Mouse (Mus musculus): ENCODE measurements around the gene Aoc3.
"Not testable (repeated sequence)": the region's sequence is repeated elsewhere in the genome, so short reads cannot be mapped to it uniquely, and the experiment has no call there.

The Aoc3 gene

DNA sequence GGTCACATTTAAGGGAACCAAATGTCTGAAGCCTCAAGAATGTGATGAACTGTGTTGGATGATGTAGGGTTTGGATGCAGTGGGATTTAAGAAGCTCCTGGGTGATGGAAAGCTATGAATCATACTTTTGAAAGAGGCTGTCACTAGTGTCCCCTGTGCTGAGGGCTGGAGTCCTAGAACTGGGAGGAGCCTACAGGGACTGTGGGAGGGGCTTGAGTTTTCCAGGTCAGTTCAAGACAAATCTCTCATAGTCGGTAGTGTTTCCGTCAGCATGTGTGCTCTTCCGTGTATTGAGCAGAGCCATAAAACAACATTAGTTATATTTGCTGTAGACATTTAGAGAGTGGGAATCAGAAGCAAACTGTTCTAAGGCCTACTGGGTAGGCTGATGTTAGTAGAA lies 3.1 kb upstream of the Aoc3 start:
- no peak for DNase-seq (ENCODE audit: low read depth, low spot score)

DNA sequence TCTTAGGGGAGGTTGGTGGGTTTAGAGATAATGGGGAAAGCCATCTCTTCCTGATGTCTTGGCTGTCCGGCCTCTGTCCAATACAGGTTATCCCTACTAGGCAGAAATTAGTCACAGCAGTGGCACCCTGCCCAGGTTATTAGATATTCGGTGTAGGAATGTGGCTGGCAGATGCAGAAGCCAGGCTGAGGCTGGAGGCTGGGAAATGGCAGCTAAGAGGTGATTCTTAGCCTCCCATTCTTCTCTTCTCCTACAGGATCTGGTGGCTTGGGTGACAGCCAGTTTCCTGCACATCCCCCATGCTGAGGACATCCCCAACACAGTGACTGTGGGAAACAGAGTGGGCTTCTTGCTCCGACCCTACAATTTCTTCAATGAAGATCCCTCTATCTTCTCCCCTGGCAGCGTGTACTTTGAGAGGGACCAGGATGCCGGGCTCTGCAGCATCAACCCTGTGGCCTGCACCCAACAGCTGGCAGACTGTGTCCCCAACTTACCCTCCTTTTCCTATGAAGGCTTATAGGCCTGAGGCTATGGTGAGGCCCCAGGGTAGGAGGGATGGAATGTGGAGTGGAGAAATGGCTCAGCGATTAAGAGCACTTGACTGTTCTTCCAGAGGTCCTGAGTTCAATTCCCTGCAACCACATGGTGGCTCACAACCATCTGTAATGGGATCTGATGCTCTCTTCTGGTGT lies 1.3 kb upstream of the Aoc3 start:
- DNase-seq (ENCODE audit: low read depth, low spot score): no peak

DNA sequence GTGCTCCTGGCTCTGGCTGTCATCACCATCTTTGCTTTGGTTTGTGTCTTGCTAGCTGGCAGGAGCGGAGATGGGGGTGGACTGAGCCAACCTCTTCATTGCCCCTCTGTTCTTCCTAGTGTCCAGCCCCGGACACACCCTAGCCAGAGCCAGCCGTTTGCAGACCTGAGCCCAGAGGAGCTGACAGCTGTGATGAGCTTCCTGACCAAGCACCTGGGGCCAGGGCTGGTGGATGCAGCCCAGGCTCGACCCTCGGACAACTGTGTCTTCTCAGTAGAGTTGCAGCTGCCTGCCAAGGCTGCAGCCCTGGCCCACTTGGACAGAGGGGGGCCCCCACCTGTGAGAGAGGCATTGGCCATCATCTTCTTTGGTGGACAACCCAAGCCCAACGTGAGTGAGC lies 556 bp downstream of the Aoc3 start:
- DNase-seq (ENCODE audit: low read depth, low spot score): not testable (repeated sequence)

DNA sequence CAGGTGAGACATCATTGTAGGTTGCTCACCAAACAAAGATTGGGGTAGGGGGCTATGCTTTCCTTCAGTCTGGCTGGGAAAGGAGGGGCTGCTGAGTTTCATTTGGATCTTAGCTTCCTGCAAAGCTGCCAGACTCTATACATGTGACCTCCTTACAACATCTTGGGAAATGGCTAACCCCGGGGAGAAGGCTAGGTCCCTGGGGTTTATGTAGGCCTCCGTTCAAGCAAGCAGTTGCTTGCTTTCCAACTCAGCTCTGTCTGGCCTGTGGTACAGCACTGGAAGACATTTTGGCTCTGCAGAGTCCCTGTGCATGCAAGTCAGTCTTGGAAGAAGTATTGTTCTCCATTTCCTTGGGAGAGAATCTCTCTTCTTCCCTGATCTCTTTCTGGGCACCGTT lies 2.1 kb downstream of the Aoc3 start:
- no peak for DNase-seq (ENCODE audit: low read depth, low spot score)

DNA sequence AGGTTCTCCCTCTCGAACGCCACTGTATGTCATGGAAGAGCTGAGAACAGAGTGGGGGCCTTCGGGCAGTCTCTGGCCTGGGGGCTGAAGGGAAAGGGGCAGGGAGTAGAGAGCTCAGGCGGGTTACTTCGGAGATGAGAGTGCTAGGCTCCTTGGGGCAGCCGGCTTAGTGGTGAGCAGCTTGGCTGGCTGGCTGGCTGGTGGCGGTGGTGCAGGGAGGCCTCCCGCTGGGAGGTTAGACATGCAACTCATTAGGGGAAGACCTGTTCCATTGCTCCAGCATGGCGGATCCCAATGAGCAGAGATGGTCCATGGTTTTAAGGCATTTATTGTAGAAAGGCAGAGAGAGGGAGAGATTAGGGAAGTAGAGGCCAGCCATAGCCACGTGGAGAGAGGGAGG lies 3.6 kb downstream of the Aoc3 start:
- DNase-seq (ENCODE audit: low read depth, low spot score): no peak

DNA sequence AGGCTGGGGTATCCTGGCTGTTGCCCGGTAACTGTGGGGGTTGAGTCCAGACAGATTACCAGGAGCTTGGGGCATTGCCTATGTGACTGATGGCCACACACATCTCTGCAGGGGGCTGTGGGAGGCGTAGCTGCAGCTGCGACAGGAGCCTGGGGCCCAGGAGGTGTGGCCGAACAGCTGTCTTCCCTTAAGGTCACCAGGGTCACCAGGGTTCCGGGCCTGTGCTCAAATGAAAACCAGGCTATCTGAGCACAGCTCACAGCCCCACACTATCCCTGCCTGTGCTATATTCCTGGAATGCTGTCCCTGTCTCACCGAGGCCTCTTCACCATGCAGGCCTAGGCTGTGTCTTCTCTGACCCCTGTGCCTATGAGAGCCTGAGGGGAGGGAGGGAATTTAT lies 4.1 kb downstream of the Aoc3 start:
- DNase-seq (ENCODE audit: low read depth, low spot score): no peak

DNA sequence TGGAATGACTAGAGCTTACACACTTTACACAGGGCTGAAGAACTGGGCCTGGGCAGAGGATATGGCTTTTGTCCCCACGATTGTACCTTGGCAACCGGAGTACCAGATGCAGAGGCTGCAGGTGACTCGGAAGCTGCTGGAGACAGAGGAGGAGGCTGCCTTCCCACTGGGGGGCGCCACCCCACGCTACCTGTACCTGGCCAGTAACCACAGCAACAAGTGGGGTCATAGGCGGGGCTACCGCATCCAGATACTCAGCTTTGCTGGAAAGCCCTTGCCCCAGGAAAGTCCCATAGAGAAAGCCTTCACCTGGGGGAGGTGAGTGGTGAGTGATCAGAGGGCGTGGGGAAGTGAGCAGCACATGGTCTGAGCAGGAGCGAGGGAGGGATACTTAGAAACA lies 5.3 kb downstream of the Aoc3 start:
- no peak for DNase-seq (ENCODE audit: low read depth, low spot score)

DNA sequence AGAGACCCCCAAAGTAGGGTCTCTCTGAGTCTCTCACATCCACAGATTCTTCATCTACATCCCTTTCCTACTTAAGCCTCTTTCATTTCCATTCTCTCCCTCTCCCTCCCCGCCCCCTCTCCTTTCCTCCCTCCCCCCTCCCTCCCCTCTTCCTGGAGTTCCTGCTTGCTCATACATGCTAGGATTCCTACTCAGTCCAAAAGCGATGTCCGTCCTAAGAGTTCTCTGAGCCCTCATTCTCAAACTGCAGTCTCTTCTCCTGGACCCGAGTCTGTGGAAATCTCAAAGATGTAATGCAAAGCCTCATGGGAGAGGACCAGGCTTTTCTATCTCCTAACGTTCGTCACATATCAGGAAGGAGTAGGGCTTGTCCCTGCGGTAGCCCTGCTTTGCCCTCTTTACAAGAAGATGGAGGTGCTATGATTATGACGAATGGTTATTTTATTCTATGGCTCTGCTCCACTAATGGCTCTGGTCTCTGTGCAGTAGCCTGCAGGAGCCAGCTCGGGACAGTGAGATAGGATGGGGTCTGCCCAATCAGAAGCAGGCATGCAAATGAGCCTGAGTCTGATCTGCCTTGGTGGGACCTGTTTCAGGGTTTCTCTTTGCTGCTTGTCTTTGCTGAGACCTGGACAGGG lies 7.8 kb downstream of the Aoc3 start:
- DNase-seq (ENCODE audit: low read depth, low spot score): peak; percentile 8

DNA sequence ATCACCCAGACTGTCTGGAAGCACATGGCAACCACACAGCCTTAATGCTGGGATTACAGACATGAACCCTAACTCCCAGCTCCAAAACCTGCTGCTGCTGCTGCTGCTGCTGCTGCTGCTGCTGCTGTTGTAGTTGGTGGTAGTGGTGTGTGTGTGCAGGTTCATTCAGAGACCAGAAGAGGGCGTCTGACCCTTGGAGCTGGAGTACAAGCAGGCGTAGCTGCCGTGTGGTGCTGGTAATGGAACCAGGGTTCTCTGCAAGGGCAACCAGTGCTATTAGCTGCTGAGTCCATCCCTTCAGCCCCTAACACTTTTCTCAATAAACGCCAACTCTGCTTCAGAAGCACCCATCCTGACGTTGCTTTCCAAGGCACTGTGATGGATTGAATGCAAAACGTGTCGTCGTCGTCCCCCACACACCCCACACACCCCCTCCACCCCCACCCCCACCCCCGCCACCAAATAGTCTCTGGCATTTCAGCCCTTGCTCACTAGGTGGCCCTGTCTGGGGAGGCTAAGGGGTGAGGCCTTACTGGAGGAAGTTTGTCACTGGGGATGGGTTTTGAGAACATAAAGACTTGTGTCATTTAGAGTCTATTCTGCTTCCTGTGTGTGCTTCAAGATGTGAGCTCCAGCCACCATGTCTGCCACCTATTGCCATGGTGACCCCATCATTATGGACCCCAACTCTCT lies 16.8 kb downstream of the Aoc3 start:
- DNase-seq (ENCODE audit: low read depth, low spot score): no peak

DNA sequence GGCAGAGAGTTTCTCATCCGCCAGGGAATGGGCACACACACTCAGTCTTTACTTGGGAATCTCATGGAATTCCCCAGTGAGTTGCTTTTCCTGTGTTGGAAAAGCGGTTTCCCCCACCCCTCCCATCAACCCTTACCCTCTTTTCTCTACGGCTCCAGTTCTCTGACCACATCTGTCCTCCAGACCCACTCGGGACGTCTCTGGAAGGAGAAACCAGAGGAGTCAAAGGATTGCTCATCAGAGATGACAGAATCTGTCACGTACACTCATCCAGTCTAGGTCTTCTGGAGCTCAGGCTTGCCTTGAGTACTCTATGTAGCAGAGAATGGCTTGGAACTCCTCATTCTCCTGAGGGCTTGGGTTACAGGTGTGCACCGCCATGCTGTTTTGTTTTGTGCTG lies 18.4 kb downstream of the Aoc3 start:
- no peak for DNase-seq (ENCODE audit: low read depth, low spot score)

DNA sequence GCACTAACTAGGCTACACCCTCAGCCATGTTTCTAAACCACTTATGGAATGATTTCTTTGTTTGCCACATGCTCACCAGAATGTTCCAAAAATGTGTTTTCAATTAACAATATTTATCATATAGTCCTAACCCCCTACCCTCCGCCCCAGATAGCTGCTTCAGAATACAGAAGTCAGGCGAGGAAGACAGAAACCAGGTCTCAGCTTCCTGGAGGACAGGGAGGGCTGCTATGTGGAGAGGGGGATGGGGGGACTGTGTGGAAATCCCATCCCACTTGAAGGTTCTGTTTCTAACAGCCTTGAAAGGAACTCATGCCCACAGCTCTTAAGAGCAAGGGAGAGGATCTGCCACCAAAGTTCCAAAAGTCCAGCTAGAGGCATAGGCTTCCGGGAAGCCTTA lies 18.8 kb downstream of the Aoc3 start:
- DNase-seq (ENCODE audit: low read depth, low spot score): no peak

DNA sequence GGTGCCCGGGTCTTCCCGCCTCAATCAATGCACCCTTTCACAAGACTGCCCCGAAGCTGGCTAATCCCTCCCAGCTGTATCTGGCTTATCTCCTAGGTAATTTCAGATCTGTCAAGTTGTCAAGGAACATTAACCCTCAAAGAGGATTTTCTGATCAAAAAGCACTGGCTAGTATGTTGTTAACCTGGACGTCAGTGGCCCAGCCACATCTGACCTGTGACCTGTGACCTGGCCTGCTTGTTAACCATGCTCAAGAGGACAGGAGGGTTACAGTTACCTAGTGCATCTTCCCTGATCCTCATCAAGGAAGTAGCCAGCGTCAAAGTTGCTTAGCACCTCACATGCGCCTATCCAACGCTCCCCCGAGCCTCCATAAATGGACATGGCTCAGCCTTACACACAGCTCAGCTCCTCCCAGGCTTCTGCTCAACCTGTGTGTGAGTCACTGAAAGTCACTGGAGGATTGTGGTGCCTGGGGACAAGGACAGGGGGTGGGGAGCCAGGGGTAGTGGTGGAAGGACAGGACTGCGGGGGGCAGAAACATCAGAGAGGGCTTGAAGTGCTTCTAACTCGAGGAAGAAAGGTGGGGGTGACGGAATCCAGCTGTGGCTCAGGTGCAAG lies 20.8 kb downstream of the Aoc3 start:
- DNase-seq (ENCODE audit: low read depth, low spot score): no peak

DNA sequence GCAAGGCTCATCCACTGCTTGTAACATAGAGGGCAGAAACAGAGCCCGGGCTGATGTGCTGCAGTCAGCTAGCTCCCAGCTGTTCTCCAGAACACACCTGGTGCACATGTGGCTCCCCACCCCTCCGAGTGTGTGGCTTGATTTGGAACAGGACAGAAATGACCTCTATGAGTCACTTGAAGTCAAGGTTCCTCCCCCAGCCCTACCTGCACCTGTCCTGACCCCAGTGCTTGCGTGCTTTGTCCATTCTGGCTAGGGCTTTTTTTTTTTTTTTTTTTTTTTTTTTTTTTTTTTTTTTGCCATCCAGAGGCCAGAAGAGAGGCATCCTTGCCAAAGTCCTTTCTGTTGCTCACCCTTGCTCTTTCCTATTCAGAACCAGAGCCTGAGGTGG lies 21.3 kb downstream of the Aoc3 start:
- no peak for DNase-seq (ENCODE audit: low read depth, low spot score)

DNA sequence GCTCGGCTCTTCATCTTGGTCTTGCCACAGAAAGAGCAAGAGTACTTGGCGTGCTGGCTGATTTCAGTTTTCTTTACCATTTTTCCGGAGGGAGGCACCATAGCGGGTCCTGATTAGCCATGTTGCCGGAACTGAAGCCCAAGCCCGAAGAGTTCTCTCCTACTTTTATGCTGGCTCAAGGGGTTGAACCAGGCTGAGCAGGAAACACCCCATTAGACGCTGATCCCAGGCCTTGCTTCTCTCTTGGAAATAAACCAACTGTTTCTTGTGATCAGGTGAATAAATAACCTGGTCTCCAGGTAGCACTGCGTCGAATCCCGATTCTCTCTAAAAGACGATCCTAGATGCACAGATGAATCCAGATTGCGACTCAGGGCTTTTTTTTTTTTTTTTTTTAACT lies 23.0 kb downstream of the Aoc3 start:
- DNase-seq (ENCODE audit: low read depth, low spot score): no peak

DNA sequence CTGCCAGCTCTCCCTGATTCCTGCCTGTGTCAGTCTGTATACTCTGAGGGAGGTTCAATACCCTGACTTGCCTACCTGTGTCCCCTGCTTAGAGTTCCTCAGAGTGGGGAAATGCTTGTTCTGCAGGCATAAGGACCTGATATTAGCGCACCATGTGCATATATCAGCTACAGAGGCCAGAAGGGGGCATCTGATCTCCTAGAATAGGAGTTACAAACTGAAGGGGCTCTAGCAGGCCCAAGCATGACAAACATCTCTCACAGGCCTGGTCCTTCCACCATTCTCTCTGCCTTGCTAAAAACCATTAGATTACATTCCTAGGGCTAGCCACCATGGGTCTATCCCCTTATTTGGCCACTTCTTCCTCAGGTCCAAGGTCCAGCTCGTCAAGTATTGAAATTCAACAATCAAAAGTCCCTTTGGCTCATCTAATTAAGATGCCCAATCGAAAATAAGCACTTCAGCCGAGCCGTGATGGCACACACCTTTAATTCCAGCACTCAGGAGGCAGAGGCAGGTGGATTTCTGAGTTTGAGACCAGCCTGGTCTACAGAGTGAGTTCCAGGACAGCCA lies 24.1 kb downstream of the Aoc3 start:
- DNase-seq (ENCODE audit: low read depth, low spot score): no peak

DNA sequence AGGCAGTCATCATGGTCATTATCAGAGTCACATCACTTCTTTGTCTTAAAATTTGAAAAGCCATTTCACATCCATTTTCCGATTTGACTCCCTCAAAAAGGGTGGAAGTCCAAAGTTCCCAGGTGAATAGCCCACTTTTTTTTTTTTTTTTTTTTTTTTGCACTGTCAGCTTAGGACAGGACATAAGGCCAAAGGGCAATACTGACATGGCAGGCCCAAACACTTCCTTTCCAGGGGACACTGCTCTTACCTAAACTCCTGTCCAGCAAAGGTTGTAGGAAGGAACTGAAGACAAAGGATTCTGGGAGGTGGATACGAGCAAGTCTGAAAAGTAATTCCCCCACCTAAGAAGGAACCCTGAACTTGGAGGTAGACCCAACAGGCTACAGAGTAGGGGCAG lies 25.5 kb downstream of the Aoc3 start:
- no peak for DNase-seq (ENCODE audit: low read depth, low spot score)

DNA sequence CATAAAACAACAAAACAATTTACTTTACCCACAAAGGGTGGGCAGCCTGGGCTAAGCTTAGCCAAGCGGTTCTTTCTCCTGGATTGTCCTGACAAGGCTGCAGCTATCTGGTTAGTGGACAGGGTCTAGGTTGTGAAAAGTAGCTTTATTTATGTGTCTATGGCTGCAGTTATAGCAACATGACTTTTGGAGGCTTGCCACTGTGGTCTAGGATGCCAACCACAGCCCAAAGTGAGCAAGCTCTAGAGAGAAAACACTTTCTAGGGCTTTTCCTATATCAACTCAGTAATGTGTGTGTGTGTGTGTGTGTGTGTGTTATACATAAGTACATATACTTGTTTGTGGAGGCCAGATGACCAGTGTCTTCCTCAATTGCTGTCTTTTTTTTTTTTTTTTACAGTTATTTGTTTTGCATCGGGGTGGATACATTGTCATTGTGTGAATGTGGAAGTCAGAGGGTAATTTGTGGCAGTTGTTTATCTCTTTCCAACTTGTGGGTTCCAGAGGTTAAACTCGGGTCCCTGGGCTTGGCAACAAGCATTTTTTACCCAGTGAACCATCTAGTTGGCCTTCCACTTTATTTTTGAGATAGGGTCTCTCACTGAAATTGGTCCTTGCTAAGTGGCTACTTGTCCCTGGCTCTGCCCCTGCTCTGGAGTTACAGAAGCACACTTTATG lies 27.2 kb downstream of the Aoc3 start:
- no peak for DNase-seq (ENCODE audit: low read depth, low spot score)

DNA sequence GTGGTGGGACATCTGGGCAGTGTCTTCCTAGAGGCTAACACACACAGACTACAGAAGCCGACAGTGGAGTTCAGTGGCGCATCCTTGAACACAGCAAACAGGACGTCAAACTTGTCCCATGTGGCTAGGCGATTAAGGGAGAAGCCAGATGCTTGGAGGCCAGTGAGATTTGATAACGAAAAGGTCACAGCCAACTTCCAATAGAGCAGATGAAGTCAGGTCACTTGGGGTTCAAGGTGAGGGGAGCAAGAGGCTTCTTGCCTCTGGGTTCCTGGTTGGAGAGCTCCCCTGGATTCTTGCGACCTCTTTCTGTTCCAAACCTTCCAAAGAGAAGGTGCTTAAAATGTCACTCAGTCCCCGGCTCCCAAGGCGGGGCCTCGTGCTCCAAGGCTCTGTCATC lies 29.4 kb downstream of the Aoc3 start:
- DNase-seq (ENCODE audit: low read depth, low spot score): no peak

DNA sequence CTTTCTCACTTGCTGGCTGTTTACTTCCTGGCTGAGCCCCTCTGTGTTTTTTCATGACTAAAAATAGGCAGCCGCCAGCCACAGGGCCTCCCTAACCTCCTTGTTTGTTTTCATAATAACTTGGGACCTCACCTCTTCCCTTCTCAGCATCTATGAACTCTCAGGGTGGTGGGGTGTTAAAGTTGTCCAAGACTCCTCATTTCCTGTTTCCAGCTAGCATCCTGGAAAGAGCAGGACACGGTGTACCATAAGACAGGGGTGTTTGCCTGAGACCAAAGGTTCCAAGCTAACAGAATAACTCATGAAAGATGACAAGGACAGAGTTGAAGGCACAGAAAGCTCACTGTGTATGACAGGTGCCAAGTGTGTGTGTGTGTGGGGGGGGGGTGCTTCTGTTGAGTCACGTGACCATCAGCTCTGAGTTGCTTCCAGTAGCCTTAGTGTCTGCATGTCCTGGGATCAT lies 30.3 kb downstream of the Aoc3 start:
- DNase-seq (ENCODE audit: low read depth, low spot score): no peak

DNA sequence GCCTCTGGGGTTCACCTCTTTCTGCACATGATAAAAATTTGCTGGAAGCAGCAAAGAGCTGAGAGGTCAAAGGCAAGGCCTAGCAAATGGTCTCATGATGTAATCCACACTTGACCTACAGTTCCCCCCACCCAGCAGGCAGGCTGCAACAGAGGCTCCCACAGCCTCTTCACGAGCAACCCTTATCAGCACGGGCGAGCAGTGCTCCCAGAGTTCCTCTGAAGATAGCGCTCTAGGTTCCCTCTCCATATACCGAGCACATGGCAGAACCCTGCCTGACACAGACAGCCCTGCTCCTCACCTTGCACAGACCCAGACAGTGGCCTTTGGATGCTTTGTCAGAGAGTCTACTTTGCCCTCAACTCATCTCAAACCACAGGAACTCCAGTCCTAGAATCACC lies 34.1 kb downstream of the Aoc3 start:
- no peak for DNase-seq (ENCODE audit: low read depth, low spot score)

DNA sequence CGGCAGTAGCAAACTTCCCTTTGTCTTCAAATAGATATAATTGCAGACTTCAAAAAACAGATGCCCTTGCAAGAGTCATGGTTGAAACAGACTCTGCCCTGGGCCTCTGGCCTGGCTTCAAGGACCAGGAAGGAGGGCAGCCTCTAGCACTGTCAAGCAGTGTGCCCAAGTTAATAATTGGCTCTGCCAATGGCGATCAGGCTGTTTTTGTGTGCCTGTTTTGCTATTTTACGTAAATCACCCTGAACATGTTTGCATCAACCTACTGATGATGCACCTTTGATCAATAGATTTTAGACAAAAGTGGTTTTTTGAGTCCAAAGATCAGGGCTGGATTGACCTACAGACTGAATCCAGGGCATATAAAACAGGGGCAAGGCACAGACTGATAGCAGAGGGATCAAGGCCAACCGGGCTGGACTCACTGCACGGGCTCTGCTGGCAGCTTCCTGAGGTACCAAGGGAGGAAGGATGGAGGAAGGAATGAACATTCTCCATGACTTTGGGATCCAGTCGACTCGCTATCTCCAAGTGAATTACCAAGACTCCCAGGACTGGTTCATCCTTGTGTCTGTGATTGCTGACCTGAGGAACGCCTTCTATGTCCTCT lies 37.0 kb downstream of the Aoc3 start, which contains the start of gene G6pc:
Gene G6pc, plus strand, starts transcription at position 236 of the 610 bp plus-strand sequence.
- no peak for DNase-seq (ENCODE audit: low read depth, low spot score)
